Mouse (Mus musculus): ENCODE data around the gene Olfml2b. TPM values are rescaled to one million over a fixed set of nuclear protein-coding genes. Genes with fewer than 3 reads are reported as not detected.

Gene Olfml2b
- 10 to 100 TPM; 40.6 to 52.9 TPM for total RNA-seq (2021)

DNA sequence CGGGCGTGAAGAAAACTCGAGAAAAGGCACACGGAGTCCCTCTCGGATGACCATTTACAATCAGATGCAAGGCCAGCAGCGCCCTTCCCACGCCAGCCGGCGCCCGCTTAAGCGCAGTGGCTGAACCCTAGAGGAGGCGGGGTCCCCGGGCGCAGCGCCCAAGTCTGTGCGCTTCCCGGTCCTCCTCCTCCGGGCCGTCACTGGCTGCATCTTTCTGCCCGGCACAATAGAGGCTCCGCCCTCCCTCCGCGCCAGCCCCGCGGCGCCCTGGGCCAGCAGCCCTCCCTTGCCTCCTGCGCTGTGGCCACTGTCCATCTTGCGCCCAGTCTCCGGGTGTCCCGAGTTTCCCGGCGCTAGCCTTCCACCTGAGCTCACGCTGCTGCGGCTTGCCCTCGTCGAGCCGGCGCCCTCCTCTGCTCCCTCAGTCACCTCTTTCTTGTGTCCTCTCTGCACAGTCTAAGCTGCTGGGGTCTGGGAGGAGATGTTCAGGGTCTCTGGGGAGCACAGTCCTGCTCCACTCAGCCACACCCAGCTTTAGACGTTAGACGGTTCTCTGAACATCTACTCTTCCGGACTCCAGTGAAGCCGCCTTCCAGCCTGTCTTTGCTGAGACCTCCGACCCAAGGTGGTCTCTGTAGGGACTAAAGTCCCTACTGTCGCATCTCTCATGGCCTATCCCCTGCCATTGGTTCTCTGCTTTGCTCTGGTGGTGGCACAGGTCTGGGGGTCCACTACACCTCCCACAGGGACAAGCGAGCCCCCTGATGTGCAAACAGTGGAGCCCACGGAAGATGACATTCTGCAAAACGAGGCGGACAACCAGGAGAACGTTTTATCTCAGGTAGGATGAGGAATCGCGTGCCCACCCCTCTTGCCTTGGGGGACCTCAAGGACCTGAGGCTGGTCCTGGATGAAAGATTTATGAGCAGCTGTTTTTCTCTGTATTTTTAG, at the start of gene Olfml2b:
Gene Olfml2b (plus strand): TSS at position 278 of the 951 bp plus-strand sequence.
- peak; percentile 82 to 84 for DNase-seq

DNA sequence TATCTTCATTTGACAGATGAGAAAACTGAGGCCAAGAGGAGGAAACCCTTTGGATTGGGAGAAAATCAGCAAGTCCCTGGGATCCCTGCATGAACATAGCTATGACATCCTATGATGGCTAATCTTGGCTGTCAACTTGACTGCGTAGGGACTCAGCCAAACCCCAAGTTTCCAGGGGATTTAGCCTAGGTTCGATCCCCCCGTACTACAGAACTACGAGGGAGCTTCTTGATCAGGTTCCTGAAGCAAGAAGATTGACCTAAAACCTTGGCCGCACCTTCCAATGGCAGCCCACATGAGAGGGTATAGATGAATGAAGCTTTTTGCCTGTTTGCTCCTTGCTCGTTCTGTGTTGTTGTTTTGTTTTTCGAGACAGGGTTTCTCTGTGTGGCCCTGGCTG, 49.8 kb upstream of the Olfml2b start:
- DNase-seq: no peak

DNA sequence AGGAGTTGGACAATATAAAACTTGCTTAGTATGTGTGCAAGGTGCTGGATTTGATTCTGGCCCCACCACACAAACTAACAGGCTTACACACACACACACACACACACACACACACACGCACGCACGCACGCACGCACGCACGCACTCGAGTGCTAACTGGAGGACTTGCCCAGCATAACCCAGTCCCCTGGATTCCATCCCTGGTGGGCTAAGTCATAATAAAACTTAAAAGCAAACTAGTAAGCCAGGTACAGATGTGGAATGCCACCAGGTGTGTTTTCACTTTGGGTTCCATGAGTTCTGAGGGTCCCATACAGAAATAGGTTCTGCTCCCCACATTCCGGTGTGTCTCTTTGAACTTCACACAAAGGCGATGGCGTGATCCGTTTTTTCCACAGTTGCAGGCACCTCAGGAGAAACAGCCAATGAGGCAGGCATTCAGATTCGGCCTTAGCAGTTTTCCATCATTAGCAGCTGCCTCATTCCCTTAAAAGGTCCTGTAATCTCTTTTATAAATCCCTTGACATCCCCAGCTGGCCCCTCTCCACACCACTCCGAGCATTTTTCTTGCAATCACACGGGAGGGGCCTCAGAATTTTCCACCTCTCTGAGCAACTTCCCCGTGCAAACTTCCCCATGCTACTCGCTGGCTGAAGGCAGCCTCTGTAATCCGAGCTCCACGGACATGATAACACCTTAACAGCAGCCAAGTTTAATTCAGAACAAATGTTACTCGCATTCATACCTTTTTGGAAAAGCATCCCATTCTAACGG, 38.9 kb upstream of the Olfml2b start:
- no peak for DNase-seq

DNA sequence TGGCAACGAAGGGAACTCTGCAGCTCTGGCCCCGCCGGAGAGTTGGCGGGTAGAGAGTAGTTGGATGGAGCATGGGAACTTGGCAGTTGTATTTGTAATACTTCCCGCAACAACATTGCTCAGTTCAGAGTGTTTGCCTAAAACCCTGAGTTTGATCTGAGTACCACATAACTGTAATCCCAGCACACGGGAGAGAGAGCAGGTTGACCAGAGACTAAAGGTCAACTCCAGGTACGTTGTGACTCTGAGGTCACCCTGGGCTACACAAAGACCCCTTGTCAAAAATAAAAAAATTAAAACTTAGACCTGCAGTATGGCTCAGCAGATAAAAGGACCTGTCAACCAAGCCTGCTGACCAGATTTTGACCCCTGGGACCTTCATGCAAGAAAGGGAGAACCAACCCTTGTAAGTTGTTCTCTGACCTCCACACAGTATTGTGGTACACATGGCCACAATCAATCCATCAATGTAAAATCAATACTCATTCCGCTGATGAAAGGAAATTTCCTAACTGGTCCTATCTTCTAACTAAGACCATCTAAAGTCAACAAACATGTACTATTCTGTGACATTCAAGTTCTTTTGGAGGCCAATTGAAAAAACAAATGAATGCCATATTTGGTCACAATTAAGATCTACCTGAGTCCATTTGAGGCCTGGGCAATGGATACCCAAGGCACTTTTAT, 37.0 kb upstream of the Olfml2b start:
- no peak for DNase-seq

DNA sequence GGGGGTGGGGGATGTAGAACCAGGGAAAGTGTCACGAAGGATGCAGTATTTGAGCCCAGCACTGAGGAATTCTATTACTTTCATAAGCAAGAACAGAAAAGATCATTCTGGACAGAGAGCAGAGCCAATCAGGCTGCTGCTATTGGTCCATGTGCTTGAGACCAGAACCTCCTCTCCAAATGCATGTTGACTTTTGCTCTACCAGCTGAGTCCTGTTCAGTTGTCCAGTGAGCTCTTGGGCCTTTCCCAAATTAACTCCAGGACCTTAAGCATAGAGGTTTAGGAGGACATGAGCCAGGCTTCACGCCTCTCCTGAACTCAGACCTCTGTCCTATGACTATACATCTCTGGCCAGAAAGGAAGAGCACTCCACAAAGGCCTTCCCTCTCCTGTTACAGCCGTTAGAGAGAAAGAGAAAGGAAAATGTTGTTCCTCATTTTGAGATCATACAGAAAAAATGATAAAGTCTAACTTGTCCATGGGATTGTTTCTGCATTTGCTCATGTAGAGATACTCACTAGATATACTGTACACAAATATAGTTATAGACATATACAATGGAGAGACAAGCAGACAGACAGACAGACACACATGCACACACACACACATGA, 35.8 kb upstream of the Olfml2b start:
- DNase-seq: no peak

DNA sequence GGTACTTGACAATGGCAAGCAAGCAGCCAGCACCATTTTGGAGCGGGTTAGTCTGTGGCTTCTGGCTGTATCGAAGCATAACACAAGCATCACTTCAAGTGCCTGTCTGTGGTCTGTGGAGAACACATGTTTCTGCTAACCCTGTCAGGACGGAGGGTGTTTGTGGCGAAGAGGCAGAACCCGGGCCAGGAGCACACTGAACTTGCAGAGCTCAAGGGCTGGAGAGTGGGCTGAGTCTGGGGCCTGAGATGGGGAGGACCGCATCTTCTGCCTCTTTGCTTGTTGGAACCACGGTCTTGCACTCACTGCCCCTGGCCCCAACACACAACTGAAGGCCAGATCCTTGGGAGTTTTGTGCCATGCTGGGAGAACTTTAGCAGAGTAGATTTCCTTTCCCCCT, 34.5 kb upstream of the Olfml2b start:
- no peak for DNase-seq

DNA sequence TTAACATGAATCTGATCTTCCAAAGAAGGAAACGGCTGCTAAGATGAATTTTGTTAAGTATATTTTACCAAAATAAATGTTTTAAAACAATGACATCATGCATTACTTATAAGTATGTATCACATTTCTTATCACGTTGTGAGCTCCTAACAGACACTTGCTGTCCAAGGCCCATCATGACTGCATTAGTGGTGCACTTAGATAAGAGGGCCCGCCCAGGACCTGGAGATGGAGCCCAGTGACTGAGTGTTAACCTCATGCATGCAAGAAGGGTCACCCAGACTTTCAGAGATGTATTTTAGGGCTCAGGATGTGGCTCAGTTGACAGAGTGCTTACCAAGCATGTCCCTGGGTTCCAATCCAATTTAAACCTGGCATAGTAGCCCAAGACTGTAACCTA, 34.0 kb upstream of the Olfml2b start:
- no peak for DNase-seq

DNA sequence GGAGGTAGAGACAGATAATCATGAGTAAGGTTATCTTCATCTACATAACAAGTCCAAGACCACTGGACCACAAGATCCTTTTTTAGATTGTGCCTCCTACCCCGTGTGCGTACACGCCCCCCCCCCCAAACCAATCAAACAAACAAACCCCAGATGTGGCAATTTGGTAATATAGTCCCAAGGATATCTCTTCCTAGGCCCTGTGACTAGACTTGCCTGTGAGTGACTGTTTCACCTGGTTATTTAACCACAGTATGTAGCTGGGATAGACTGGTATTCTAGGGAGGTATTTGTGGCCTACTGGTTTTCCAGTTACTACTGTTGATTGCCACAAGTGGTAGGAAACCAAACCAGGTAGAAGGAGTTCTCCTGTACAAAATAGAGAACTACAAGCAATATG, 33.6 kb upstream of the Olfml2b start:
- no peak for DNase-seq

DNA sequence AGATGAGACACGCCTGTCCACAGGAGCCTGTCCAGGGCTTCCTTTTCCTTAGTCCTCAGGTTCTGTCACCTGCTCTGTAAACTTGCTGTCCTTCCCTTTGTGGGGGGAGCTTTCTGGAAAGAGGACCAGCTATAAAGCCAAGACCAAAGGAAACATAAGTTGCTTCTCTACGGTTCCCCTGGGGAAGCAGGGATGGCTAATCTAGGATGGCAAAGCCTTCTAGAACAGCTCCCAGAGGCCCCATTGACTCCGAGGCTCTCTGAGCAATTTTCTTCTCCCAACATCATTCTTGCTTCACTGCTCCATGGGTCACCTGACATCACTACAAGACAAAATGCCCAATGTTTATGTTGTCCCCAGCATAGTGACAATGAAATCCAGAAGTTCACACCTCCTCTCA, 32.7 kb upstream of the Olfml2b start:
- DNase-seq: no peak

DNA sequence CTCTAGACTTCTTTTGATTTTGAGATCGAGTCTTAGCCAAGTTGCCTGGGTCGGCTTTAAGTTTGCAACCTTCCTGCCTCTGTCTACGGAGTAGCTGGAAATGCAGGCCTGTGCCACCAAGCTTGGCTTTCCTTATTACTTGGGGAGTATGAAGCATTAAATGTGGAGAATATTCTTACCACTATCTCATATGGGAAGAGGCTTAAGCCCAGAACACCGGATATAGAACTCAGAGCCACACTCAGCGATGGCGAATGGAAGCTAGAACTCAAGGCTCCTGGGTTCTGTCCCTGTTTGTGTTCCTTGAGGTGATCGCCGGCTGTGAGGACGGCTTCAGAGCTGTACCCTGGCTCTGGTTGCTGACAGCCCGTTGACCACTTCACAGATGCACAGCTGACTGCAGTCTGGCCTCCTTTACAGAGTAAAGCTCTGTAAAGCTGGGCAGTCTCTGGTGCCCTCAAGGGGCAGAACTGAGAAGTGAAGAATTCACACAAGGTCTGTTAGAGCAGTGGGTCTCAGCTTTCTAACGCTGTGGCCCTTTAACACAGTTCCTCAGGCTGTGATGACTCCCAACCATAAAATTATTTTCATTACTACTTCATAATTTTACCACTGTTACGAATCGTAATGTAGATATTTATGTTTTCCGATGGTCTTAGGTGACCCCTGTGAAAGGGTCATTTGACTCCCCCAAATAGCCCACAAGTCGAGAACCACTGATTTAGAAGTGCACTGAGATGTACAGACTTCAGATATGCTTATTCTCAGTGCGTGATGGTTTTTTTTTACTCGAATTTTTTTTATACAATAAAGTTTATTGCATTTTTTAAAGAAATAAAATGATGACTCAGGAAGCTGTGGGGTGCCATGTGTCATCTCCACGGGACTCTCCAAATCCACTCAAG, 31.1 kb upstream of the Olfml2b start:
- DNase-seq: peak; percentile 61 to 66

DNA sequence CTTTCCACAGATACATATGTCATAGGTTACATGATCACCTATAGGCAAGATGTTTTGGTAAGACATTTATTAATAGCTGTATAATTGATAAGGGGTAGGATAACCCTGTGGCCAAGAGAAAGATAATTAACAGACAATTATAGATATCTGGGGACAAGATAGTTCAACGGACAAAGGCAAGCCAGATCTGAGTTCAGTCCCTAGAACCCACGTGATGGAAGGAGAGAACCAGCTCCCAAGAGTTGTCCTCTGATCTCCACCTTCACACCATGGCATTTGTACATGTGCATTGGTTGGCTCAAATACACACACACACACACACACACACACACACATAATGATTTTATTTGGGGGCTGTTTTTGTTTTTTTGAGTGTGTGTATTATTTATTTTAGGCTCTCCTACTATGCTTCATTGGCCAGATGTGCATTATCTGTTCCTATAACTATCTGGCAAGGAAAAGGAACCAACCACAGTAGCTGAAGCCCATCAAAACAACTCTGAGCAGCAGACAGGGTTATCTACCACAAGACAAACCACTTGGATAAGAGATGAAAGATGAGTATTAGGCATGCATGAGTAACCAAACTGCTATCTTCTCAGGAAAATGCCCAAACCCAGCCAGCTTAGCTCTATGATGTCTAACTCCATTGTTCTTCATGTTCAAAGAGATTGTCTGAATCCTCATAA, 24.5 kb upstream of the Olfml2b start:
- no peak for DNase-seq

DNA sequence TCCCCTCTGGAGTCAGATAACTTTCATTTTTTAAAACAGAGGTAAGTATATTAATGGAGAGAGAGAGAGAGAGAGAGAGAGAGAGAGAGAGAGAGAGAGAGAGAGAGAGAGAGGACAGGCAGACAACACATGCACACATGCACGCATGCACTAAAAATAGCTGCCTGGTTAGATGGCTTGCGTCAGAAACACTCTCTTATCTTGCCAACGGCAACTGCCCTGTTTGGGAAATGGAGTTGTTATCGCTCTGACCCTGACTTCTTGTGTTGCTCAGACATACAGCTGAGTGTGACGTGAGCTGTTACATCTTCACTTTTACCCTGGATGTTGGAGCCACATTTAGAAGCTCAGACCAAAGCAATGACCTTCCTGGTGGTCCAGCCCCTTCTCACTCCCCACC, 21.4 kb upstream of the Olfml2b start:
- DNase-seq: no peak

DNA sequence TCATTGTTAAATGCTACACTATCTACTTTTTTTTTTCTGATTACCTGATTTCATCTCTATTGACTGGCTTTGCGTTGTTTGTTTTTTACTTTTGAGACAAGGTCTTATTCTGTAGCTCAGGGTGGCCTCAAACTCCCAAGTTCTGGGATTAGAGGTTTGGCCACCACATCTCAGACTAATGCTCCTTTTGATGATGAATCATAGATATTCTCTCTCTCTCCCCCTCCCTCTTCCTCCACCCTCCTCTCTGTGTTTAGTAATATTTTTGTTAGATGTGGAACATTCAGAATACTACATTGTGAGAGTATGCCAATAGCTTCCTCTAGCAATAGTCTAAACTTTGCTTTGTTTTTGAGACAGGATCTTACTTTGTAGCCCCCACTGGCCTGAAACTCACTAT, 20.9 kb upstream of the Olfml2b start:
- no peak for DNase-seq

DNA sequence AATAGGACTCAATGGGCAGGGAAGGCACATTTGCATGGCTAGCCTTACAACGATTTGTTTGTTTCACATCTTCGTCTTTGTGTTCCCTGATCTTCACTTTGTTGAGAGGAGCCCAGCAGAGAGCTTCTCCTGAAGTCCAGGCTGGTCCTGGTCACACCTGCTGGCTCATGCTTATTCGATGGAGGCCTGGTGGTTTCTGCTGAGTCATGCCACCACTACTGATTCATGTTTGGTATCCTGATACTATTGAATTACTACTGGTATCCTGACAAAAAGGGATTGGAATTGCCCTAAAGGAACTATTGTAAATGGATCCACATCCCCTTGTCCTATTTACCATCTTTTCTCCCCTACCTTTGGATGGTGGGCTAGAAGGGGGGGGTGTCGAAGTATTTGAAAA, 13.8 kb upstream of the Olfml2b start:
- DNase-seq: no peak

DNA sequence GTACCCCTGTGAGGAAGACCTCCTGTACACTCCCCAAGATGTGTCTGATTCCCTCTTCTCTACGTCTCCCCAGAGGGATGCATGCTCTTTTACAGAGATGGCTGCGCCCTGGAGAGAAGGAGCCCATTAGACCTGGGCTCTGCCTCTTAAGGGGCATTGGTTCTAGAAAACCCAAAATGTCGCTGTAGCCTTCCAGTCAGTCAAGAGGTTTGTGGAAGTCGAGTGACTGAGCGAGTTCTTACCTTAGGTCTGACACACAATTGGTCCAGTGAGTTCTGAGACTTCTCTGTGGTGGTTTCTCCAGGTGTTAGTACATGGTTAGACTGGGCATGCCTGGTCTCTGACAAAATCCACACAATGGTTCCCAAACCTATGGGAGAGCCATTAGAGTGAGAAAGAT, 12.8 kb upstream of the Olfml2b start:
- no peak for DNase-seq

DNA sequence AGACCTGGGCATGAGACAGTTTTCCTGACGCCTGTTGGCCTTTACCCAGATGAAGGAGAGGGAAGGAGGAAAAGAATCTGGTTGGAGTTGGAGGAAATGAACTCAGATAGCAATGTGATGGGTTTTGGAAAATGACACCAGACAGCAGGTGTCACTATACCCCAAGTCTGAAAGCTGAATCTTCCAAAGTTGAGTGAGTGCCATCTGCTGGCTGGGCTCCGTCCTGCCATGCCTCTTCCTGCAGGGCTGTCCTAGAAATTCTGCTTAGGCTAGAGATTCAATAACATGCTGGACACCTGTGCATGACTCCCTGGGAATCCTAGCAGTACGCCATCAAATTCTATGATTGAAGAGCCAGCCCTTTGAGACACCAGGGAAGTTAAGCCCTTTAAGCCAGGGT, 11.9 kb upstream of the Olfml2b start:
- DNase-seq: peak; percentile 64 to 78

DNA sequence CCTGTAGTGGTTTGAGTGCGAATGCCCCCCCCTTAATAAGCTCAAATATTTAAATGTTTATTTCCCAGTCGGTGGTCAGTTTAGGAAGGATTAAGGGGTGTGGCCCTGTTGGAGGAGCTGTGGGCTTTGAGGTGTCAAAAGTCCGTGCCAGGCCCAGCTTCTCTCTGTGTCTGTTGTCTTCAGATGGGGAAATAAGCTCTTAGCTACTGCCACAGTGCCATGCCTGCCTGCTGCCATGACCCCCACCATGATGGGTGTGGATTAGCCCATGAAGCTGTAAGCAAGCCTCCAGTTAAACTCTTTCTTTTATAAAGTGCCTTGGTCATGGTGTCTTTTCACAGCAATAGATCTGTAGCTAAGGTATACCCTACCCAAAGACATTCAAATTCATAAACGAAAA, 11.5 kb upstream of the Olfml2b start:
- DNase-seq: no peak

DNA sequence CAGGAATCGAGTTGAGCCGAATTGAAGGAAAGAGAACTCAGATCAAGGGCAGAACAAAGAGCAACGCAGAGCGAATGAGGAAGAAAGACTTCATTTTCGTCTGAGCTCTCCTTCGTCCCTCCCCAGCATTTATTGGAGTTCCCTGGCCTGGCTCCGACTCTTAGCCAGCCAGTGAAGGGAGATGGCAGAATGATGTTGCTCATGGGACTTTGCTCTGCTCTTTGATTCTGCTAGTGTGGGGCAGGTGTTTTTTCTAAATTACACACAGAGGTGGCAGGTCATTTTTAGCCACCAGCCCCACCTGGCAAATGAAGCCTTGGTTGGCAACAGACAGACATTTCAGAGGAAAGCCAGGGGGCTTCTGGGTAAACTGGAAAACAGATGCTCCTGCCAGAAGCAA, 5.4 kb upstream of the Olfml2b start:
- DNase-seq: no peak

DNA sequence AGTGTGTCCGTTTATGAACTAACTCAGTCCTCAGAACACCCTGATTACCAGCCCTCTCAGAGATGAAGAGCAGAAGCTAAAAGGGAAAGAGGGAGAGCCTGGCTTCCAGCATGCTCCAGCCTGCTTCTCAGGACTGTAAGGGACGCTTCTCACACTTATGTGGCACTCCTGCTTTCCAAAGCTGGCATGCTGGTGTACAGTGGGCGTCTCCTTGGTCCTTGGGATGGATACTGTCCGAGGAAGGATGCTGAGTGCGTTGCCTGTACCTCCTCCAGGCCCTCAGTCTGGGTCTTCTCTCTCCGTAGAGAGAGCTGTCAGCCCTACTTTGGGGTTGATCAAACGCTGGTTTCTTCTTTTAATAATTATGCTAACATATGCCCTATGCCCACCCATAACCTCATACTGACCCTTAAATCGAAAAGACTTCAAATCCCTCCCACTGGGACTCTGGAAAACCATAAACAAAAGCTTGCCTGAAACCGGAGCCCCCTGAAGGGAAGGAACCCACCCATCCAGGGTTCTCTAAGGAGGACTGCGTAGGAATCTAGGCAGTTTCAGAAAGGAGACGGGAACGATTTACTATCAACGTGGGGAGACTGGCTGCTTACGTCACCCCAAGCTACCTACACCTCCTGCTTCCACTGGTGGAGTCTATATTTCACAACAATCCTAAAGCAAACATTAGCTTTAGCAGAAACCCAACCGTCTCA, 1.7 kb downstream of the Olfml2b start:
- DNase-seq: no peak

DNA sequence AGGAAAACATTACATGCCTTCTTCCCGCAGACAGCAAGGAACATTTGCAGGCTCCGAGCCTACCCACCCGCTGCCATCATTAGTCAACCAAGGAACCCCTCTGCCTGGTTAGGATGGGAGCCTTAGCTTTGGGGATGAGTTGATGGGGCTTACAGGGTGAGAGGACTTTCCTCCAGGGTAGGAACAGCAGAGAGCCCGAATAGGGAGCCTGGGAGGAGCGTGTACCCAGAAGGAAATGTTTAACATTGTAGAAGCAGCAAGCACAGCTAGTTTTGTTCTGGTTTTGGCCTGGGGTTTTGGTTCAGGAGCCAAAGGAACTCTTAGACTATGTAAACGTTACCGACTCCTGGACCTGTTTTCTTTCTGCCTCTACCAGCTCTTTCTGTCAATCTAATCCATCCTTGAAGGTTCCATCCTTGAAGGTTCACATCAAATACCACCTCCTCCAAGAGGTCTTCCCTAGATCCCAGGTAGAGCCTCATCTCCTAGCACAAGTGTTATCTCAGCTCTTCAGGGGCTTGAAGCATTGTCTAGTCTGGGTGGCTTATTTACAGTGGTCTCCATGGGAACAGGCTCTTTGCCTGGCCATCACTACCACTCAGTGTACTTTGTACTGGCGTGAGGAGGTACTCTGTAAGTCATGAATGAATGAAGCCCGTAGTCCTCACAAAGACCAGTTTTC, 2.4 kb downstream of the Olfml2b start:
- no peak for DNase-seq
